Mouse (Mus musculus) hindbrain, embryonic 15.5 days (tissue): ENCODE results near the gene Sebox. TPM values are rescaled to one million over a fixed set of nuclear protein-coding genes. Genes with fewer than 3 reads are reported as not detected.

Experiments
- ATAC-seq: fragments of 200-750 bp; cut with Nextera tagmentation; 2 replicates; pipeline ENCODE4 v1.8.0; 2017; ENCODE audit warnings: low read depth, moderate number of reproducible peaks, moderate TSS enrichment; ENCODE audit not compliant: low FRiP score
- H3K27ac ChIP-seq: fragments of 300-500 bp; sonication (generic); replicated peaks from 2 replicates; pipeline ENCODE4 v1.5.1; 2015; ENCODE audit warnings: mild to moderate bottlenecking, inconsistent platforms
- H3K27me3 ChIP-seq: fragments of 300-500 bp; sonication (generic); 2 replicates; pipeline ENCODE4 v1.6.1; 2015; ENCODE audit warnings: control low read depth, inconsistent platforms
- H3K36me3 ChIP-seq: fragments of 300-500 bp; sonication (generic); 2 replicates; pipeline ENCODE4 v1.6.1; 2015; ENCODE audit warnings: control low read depth, inconsistent platforms
- H3K4me1 ChIP-seq: fragments of 300-500 bp; sonication (generic); replicated peaks from 2 replicates; pipeline ENCODE4 v1.6.1; 2015; ENCODE audit warnings: control low read depth, inconsistent platforms
- H3K4me2 ChIP-seq: fragments of 300-500 bp; sonication (generic); 2 replicates; pipeline ENCODE4 v1.6.1; 2015; ENCODE audit warnings: moderate library complexity, mild to moderate bottlenecking, inconsistent platforms
- H3K4me3 ChIP-seq: fragments of 300-500 bp; sonication (generic); 2 replicates; pipeline ENCODE4 v1.5.1; 2015; ENCODE audit warnings: mild to moderate bottlenecking, inconsistent platforms
- H3K9ac ChIP-seq: fragments of 300-500 bp; sonication (generic); 2 replicates; pipeline ENCODE4 v1.6.1; 2015; ENCODE audit warnings: inconsistent platforms
- H3K9me3 ChIP-seq: fragments of 300-500 bp; sonication (generic); 2 replicates; pipeline ENCODE4 v1.6.1; 2016; ENCODE audit warnings: control low read depth, inconsistent platforms
- WGBS: fragments of 180-500 bp; shearing (Covaris S2); methylation state at CpG from one replicate; pipeline ENCODE4 v1.1.7; 2015; 5-methylcytosine and 5-hydroxymethylcytosine counted together
- polyA plus RNA-seq: library from polyadenylated mRNA; unstranded; fragments of >200 nt; fragmentation: Nextera tagmentation; extraction: Ambion mirVana; gene quantifications from 2 replicates; pipeline ENCODE4 v1.2.1, GENCODE M21; 2015

Sebox gene
- polyA plus RNA-seq, 1 experiment from 2014 or later, result 0.14 TPM

DNA sequence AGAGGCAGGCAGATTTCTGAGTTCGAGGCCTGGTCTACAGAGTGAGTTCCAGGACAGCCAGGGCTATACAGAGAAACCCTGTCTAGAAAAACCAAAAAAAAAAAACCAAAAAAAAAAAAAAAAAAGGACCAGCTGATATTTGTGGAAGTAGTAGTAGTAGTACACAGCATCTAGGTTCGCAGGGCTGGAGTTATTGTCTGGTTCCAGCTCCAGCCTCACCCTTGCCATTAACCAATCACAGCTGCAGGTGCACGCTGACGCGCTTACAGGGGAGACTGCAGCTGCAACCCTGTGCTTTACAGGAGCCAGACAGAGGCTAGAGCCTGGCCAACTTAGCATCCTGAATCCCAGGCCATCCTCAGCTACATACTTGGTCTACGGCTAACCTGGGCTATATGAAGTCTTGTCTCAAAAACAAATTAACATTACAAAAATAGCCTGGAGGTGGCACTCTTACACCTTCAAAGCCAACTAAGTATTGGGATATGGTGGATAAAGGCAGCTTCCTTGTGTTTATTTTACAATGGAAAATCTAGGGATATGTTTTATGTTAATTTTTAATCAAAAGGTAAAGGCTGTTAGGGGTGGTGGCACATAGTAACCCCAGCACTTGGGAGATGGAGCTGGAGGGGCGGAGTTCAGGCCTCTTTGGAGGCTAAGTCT, 41.3 kb downstream of the Sebox start:
- H3K9me3 ChIP-seq, result no peaks in the 10 kb centered on the region
- 94% methylated on average over 7 of the region's 7 CpGs for WGBS
- H3K36me3 ChIP-seq, result peaks cover 34% of the 10 kb centered on the region
- no peak overlapping the region for H3K4me3 ChIP-seq
- ATAC-seq, result no peak
- no peak overlapping the region for H3K4me2 ChIP-seq
- no peaks in the 10 kb centered on the region for H3K27me3 ChIP-seq
- H3K27ac ChIP-seq, result no peak overlapping the region
- H3K9ac ChIP-seq, result no peak overlapping the region
- H3K4me1 ChIP-seq, result peaks cover 12% of the 10 kb centered on the region

DNA sequence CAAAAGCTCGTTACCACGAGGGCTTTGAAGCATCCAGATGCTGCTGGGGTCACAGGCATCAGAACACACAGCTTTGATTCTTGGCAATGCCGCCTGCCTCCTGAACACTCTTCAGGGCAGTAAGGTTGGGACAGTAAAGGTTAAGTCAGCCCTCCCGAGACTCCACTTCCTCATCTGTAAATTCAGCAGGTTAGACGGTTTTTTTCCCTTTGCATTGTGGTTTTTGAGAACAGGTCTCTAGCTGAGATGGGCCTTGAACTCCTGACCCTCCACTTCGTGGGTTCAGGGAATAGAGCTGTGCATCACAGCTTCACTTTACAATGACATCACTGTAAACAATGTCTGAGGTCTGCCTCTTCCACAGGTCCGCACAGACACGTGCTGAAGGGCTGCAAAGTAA, 41.9 kb downstream of the Sebox start:
- WGBS, result 73% methylated on average over 8 of the region's 8 CpGs
- Histone ChIP-seq H3K4me3 (no peak overlapping the region), H3K4me1 (peaks cover 18% of the 10 kb centered on the region), H3K9ac (no peak overlapping the region), H3K9me3 (no peaks in the 10 kb centered on the region), H3K27me3 (no peaks in the 10 kb centered on the region), H3K4me2 (no peak overlapping the region), H3K36me3 (peaks cover 28% of the 10 kb centered on the region), H3K27ac (no peak overlapping the region)
- no peak for ATAC-seq

DNA sequence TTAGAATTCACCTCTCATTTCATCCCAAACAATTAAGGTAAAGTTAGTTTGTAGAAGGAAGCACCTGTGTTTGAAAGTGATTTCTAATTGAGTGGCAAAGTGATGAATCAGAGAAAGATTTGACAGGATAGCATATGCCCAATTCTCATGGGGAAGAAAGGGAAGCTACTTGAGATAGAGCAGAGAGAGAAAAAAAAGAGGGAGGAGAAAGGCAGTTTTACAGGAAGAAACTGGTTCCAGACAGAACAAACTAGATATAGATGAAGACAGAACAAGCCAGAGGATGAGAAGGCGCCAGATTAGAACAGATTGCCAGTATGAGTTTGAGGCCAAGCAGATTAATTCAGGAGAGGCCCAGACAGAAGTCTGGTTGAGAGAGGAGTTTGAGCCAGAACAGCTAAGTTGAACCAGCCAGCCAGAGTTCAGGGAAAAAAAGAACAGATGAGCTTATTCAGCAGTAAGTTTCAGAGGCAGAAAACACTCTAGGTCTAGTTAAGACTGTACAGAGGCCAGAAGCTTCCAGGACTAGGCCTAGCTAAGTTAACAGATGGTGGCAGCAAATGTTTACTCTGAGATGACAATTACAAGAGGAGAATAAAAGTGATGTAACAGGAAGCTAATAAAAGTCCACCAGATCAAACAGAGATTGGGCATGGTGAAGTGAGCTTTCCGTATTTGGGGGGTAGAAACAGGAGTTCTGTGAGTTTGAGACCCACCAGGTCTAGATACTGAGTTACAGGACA, 44.6 kb downstream of the Sebox start:
- peaks cover 22% of the 10 kb centered on the region for H3K4me1 ChIP-seq
- no peak for ATAC-seq
- no peak overlapping the region for H3K4me3 ChIP-seq
- peaks cover 11% of the 10 kb centered on the region for H3K36me3 ChIP-seq
- H3K27ac ChIP-seq, result no peak overlapping the region
- H3K9me3 ChIP-seq, result no peaks in the 10 kb centered on the region
- no peaks in the 10 kb centered on the region for H3K27me3 ChIP-seq
- 95% methylated on average over 2 of the region's 2 CpGs for WGBS
- H3K9ac ChIP-seq, result no peak overlapping the region
- H3K4me2 ChIP-seq, result no peak overlapping the region

DNA sequence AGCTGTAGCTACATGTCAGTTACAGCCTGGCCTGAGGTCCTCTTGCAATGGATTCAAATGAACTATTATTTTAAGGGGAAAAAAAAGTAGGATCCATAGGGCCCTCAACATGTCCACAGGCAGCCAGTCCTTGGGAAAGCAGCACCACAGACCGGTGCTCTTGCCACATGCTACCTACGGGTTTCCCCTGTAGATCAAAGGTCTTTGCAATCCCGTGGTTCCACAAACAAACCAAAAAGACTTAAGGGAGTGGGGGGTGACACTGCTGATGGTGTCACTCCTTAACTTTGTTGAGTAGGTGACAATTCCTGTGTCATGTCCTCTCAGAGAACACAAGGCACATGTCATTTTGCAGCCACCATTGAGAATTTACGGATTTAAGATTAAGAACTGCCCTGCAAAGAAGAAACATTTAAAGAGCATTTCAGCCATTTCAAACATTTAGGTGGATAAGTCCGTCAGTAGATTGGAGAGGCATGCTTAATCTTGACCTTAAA, 46.3 kb downstream of the Sebox start:
- Histone ChIP-seq H3K4me2 (peak overlapping the region; percentile 87), H3K4me1 (peaks cover 22% of the 10 kb centered on the region), H3K27ac (no peak overlapping the region), H3K9ac (peak overlapping the region; percentile 60; the same call in 1 of the 2 replicates), H3K9me3 (no peaks in the 10 kb centered on the region), H3K27me3 (no peaks in the 10 kb centered on the region), H3K4me3 (peak overlapping the region; percentile 78), H3K36me3 (peaks cover 4% of the 10 kb centered on the region; the same call in 1 of the 2 replicates)
- WGBS, result 19% methylated on average over 5 of the region's 5 CpGs
- ATAC-seq, result no peak

DNA sequence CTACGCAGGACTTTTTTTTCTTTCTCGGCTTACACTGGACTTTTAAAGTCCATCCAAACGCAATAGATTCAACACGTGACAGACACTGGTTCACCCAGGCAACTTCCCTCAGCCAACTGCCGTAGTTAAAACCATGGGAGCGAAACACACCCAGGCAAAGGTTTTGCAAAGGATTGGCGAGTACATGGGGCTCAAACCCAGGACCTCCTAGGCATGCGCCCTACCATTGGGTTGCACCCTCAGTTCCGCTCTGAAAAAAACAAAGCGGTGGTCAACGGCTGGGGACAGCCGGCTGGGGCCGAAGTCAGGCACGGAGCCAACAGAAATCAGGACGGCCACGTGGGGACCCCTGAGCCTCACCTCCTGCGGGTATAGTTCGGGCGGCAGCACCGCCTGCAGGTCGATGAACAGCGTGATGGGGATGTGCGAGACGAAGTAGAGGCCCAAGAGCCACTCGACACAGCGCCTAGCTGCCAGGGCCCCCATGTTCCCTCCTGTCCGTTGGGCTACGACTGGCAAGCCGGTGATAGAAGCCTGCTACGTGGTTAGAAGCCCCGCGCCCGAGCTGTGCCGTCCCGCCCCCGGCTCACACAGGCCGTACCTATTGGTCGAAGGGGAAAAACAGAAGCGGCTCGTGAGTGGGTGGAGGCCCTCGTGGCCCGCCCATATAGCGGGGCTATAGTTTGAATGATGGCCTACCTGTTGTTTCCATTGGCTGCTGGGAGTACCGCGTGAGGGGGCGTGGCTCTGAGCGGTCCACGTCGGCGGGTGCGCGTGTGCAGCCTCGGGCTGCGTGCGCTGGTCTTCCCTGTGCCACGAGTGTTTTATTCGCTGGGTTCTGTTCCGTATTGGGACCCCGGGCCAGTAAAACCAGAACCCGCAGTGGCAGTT, 47.2 kb downstream of the Sebox start, which contains the start of gene Tmem97:
Gene Tmem97 (minus strand): TSS at position 610 of the 891 bp plus-strand sequence.
- Histone ChIP-seq H3K9ac (peak within 1 kb of the TSS; percentile 60), H3K27me3 (no peaks in the 10 kb centered on the region), H3K36me3 (0 out of 2 replicates have a peak, but pooled peaks cover 4% of the 10 kb centered on the region), H3K4me3 (peak within 1 kb of the TSS; percentile 78), H3K4me2 (peak within 1 kb of the TSS; percentile 87), H3K4me1 (peaks cover 22% of the 10 kb centered on the region), H3K9me3 (no peaks in the 10 kb centered on the region), H3K27ac (peak within 1 kb of the TSS; percentile 89)
- WGBS, result under 1% methylated on average over 60 of the region's 60 CpGs
- ATAC-seq, result peak; percentile 100

DNA sequence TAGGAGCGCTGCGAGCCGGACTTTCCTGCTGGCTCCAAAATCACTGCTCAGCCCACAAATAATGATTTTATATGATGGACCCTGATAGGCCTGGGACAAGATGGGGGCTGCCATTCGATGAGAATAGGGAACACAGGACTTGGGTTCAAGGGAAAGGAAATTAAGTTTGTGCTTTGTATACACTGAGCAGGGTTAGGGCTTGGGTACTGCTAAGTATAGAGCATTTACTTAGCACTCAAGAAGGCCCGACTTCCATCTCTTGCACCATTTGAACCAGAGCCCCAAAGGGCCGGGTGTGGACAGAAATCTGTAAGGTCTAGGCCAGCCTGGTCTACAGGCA, 47.8 kb downstream of the Sebox start:
- WGBS, result 38% methylated on average over 6 of the region's 6 CpGs
- Histone ChIP-seq H3K9ac (0 out of 2 replicates have a peak overlapping the region, but pooled peaks have one; percentile 40), H3K4me1 (peaks cover 22% of the 10 kb centered on the region), H3K27ac (peak overlapping the region; percentile 89), H3K9me3 (no peaks in the 10 kb centered on the region), H3K36me3 (no peaks in the 10 kb centered on the region), H3K4me3 (peak overlapping the region; percentile 78), H3K4me2 (peak overlapping the region; percentile 87), H3K27me3 (no peaks in the 10 kb centered on the region)
- peak; percentile 49 for ATAC-seq

Other genes with a start within 250 kb of the Sebox start
- 50.9 and 65.0 TPM in 2 replicates for gene 2610507B11Rik, start 241.7 kb upstream of the Sebox start, polyA plus RNA-seq
- gene BC030499, start 212.6 kb upstream of the Sebox start, polyA plus RNA-seq, result 0.26 and 0.32 TPM in 2 replicates
- 9.7 and 14.0 TPM in 2 replicates for gene Spag5, start 201.9 kb upstream of the Sebox start, polyA plus RNA-seq
- 318 and 319 TPM in 2 replicates for gene Aldoc, start 180.5 kb upstream of the Sebox start, polyA plus RNA-seq
- gene Pigs, start 175.0 kb upstream of the Sebox start, polyA plus RNA-seq, result 84.6 and 92.9 TPM in 2 replicates
- gene Unc119, start 160.0 kb upstream of the Sebox start, polyA plus RNA-seq, result 88.3 and 94.3 TPM in 2 replicates
- not detected in 2 replicates for gene Foxn1, start 116.9 kb upstream of the Sebox start, polyA plus RNA-seq
- not detected in 2 replicates for gene Slc13a2, start 81.2 kb upstream of the Sebox start, polyA plus RNA-seq
- gene Slc46a1, start 37.8 kb upstream of the Sebox start, polyA plus RNA-seq, result 26.0 and 28.4 TPM in 2 replicates
- 47.3 and 53.2 TPM in 2 replicates for gene Sarm1, start 5.7 kb upstream of the Sebox start, polyA plus RNA-seq
- 157 and 165 TPM in 2 replicates for gene Vtn, start 4.4 kb upstream of the Sebox start, polyA plus RNA-seq
- gene Tmem199, start 8.7 kb downstream of the Sebox start, polyA plus RNA-seq, result 88.0 and 91.8 TPM in 2 replicates
- gene Poldip2, start 8.7 kb downstream of the Sebox start, polyA plus RNA-seq, result 181 and 189 TPM in 2 replicates
- gene Tnfaip1, start 32.9 kb downstream of the Sebox start, polyA plus RNA-seq, result 63.0 and 64.6 TPM in 2 replicates
- gene Ift20, start 32.9 kb downstream of the Sebox start, polyA plus RNA-seq, result 121 and 125 TPM in 2 replicates
- gene Tmem97, start 47.3 kb downstream of the Sebox start, polyA plus RNA-seq, result 44.5 and 45.7 TPM in 2 replicates
- 22.4 and 24.0 TPM in 2 replicates for gene Nlk, start 193.9 kb downstream of the Sebox start, polyA plus RNA-seq
- gene Ccnq, start 248.3 kb downstream of the Sebox start, polyA plus RNA-seq, result 28.0 and 28.4 TPM in 2 replicates